Mouse (Mus musculus) bone marrow, adult 2 months (tissue): ENCODE data around the gene Flt4. TPM values are rescaled to one million over a fixed set of nuclear protein-coding genes. Genes with fewer than 3 reads are reported as not detected.

Source experiments
- H3K27ac ChIP-seq: fragments of 200-500 bp; 2 replicates; pipeline ENCODE4 v1.5.1; 2012; ENCODE audit warnings: low read depth, mild to moderate bottlenecking, control low read depth, inconsistent platforms, low read length; ENCODE audit not compliant: control insufficient read depth, poor library complexity, insufficient read depth
- H3K4me1 ChIP-seq: fragments of 200-500 bp; 2 replicates; pipeline ENCODE4 v1.6.1; 2011; ENCODE audit warnings: low read length; ENCODE audit not compliant: control insufficient read depth, insufficient read depth
- H3K4me3 ChIP-seq: fragments of 200-500 bp; replicated peaks from 2 replicates; pipeline ENCODE3; 2011; ENCODE audit warnings: mild to moderate bottlenecking, low read depth, low read length, control low read depth; ENCODE audit not compliant: control insufficient read depth
- CTCF ChIP-seq: fragments of 200-500 bp; IDR thresholded peaks from 2 replicates; pipeline ENCODE4 v1.5.1; 2011; ENCODE audit warnings: low read length, control low read depth; ENCODE audit not compliant: control insufficient read depth, insufficient read depth
- POLR2A ChIP-seq: fragments of 200-500 bp; IDR thresholded peaks from 2 replicates; pipeline ENCODE4 v1.6.1; 2011; ENCODE audit warnings: low read depth, mild to moderate bottlenecking, control low read depth, low read length, borderline replicate concordance; ENCODE audit not compliant: control insufficient read depth
- WGBS: fragments of 180-500 bp; shearing (Covaris S2); methylation state at CpG from one replicate; pipeline ENCODE4 v1.1.7; 2018; 5-methylcytosine and 5-hydroxymethylcytosine counted together
- polyA plus RNA-seq: library from polyadenylated mRNA; stranded (reverse); fragments of >200 nt; gene quantifications from 2 replicates; pipeline ENCODE4 v1.2.4, GENCODE M21; 2011; ENCODE audit warnings: low replicate concordance; ENCODE audit not compliant: missing spikeins, insufficient read depth, insufficient read length

Flt4 gene
- polyA plus RNA-seq, 1 experiment = 4.9 TPM

DNA sequence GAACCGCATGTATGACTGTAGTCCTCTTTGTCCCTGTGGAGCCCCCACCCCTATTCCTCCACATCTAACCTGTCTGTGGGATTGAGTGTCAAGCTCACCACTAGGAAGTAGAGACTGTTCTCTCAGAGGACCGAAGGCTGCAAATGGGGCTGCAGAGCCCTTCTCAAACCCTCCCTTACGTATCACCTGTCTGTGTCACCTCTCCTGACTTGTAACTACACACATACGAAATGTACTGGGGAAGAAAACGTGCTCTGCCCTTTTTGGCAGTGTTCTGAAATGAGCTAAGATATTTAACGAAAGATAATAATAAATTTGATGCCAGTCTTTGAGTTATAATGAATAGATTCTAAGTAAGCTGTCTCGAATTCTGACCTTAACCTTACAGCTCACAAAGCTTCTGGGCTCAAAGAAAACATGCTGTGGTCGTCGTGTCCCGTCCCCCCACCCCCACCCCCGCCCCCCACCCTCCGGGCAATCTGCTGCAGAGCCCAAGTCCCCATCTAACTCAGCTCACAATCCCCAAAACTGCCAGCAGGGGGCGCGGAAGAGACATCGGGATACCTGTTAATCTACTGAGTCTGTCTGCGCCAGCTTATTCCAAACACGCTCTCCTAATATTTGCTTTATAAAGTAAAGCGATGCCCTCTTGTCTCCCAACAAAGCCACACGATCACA lies 43.5 kb downstream of the Flt4 start:
- 19% methylated on average over 19 of the region's 19 CpGs for WGBS
- TF ChIP-seq POLR2A (no peak), CTCF (peak; percentile 77)
- H3K27ac ChIP-seq = no peak overlapping the region
- no peaks in the 10 kb centered on the region; the same call in 1 of the 2 replicates for H3K4me1 ChIP-seq
- H3K4me3 ChIP-seq = no peak overlapping the region

- WGBS = 40% methylated on average over 11 of the region's 11 CpGs
- H3K4me3 ChIP-seq = no peak overlapping the region
- H3K27ac ChIP-seq = no peak overlapping the region
- no peak for TF ChIP-seq CTCF
- TF ChIP-seq POLR2A = no peak
- no peaks in the 10 kb centered on the region; the same call in 1 of the 2 replicates for H3K4me1 ChIP-seq
Observed at GRCm38 (mm10) chr11:49653079-49653408, 44.0 kb downstream of the Flt4 start.

DNA sequence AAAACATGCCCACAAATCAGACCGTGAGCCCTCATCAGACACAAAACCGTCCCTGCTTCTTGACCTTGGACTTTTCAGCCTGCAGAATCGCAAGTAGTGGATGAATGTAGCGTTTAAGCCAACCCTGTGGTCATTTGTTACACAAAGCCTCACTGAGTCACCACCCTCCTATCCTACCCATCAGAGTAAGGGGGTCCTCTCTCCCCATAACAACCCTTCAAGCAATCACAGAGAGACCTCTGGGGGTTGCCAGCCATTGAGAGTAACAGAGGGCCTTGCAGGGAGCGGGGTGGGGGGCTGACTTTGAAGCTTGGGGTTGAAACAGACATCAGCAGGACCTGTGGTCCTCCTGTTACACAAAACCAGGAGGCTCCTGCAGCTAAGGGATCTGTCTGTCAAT lies 45.6 kb downstream of the Flt4 start:
- Histone ChIP-seq H3K27ac (no peak overlapping the region), H3K4me3 (no peak overlapping the region), H3K4me1 (peaks cover 6% of the 10 kb centered on the region; the same call in 1 of the 2 replicates)
- WGBS = 88% methylated on average over 5 of the region's 5 CpGs
- no peak for TF ChIP-seq POLR2A
- TF ChIP-seq CTCF = no peak

GRCm38 (mm10) chr11:49655501-49655900 lies 46.4 kb downstream of the Flt4 start:
- TF ChIP-seq CTCF (no peak), POLR2A (no peak)
- Histone ChIP-seq H3K4me3 (no peak overlapping the region), H3K4me1 (peaks cover 6% of the 10 kb centered on the region; the same call in 1 of the 2 replicates), H3K27ac (no peak overlapping the region)

DNA sequence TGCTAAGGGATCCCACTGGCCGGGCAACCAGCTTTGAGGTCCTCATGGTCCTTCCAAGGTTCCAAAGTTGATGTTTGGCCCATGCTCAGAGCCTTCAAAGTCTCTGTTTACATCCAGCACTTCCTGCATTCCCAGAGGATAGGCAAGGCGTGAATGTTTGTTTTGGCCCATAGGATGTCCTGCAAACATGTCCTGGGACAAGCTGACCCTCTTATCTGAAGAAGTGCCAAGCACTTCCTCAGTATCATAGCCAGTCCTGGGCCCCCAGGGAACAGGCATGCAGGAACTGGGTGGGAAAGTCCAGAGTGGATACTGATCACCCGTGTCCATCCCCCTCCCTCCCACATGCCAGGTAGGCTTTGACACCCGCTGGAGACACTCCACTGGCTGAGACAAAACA lies 49.0 kb downstream of the Flt4 start:
- Histone ChIP-seq H3K4me1 (peaks cover 6% of the 10 kb centered on the region; the same call in 1 of the 2 replicates), H3K27ac (no peak overlapping the region), H3K4me3 (no peak overlapping the region)
- WGBS = 68% methylated on average over 4 of the region's 4 CpGs
- TF ChIP-seq CTCF = no peak

DNA sequence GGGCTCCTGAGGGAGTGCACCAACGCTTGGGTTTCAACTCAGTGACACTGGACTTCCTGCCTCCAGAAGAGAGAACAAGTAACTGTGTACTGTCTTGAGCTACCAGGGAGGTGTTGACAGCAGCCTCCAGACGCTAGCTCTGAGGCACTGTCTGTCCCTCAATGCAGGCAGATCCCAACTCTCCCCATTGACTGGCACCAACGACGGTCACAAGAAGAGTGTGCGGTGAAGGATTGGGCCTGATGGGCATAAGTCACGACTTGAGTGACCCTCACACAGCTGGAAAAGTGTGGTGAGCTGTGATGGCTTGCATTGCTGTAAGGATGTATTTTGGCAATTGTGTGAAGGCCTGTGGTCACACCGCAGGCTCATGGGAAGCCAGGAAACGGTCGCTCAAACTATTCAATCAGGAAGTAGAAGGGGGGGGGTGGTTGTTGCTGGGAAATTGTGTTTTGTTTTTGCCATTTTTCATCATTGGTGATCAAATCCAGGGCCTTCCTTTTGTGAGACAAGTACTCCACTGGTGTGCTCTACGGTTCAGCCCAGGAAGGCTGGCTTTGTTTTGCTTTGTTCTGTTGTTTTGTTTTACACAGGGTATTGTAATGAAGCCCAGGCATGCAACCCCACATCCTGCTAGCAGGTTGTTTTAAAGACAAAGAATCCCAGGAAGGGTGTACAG lies 49.9 kb downstream of the Flt4 start:
- Histone ChIP-seq H3K4me1 (peaks cover 6% of the 10 kb centered on the region; the same call in 1 of the 2 replicates), H3K27ac (peak overlapping the region; percentile 28), H3K4me3 (no peak overlapping the region)
- WGBS = 7% methylated on average over 10 of the region's 10 CpGs
- TF ChIP-seq CTCF = no peak
- no peak for TF ChIP-seq POLR2A

GRCm38 (mm10) chr11:49659470-49659799 lies 50.4 kb downstream of the Flt4 start:
- Histone ChIP-seq H3K4me1 (peaks cover 7% of the 10 kb centered on the region), H3K27ac (no peak overlapping the region), H3K4me3 (no peak overlapping the region)
- WGBS = 64% methylated on average over 7 of the region's 7 CpGs
- TF ChIP-seq CTCF (no peak), POLR2A (no peak)

- H3K27ac ChIP-seq = no peak overlapping the region
- TF ChIP-seq POLR2A (no peak), CTCF (no peak)
- no peak overlapping the region for H3K4me3 ChIP-seq
- peaks cover 8% of the 10 kb centered on the region for H3K4me1 ChIP-seq
- WGBS = 69% methylated on average over 15 of the region's 15 CpGs
Observed at GRCm38 (mm10) chr11:49662292-49662780, 53.3 kb downstream of the Flt4 start.
